Mouse (Mus musculus) left cerebral cortex, postnatal 36 days (tissue): ENCODE measurements at regions not wholly inside any gene's neighbourhood (a gene's known extent, or its start where the extent isn't known, plus 50 kb on each side); places are given as distances from the start of the nearest gene placed in this dataset.
"Not testable (repeated sequence)": the region's sequence is repeated elsewhere in the genome, so short reads cannot be mapped to it uniquely, and the experiment has no call there.

Experiments
- DNase-seq, 2 experiments: peaks; one replicate each; pipeline ENCODE4 v3.0.0; 2021 to 2022; ENCODE audit warnings: low spot score in 2 of 2, mixed read lengths in 1 of 2
- intact Hi-C: fragments of 180-260 bp; cut with DNase I; formaldehyde crosslinking; loops from one replicate; pipeline ENCODE4 v1.15.1; 2025

- DNase-seq, result peak; percentile 8 to 14
- intact Hi-C loops, result loop anchor here (5.0 to 10.0 kb wide), 2 partner anchors 955 to 988 kb away; no protein-coding TSS in a partner anchor
Observed at GRCm38 (mm10) chr1:103986867-103987266, 781.5 kb upstream of the Cdh20 start.

DNA sequence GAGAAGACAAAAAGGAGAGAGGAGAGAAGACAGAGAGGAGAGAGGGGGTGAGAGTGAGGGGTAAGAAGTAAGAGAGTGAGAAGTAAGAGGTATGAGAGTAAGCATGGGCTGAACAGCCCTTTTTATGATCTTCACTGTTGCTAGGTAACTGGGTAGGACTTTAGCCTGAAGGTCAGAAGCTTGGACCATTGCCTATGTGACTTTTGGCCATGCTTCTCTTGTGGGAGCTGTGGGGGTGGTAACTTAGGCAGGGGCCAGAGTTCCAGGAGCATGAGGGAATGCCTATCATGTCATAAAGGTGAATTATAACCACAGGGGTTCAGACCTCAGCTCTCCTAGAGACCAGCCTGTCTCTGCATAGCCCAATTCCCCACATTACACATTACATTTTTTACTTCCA lies 765.4 kb upstream of the Cdh20 start:
- intact Hi-C loops, result not testable (repeated sequence)

DNA sequence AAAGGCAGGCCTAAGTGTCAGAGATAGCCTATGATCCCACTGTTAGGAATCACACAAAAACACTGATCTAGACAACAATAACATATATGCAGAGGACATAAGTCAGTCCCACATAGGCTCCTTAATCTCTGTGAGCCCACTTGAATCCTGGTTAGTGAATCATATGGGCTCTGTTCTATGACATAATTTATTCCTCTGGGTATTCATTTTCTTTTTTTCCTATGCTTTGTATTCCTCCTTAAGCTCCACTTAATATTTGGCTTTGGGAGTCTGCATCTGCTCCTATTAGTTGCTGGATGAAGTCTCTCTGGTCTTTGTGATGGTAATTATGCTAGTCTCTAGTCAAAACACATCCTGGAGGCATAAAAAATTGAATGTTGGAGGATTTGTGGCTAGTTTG lies 738.7 kb upstream of the Cdh20 start:
- DNase-seq, result no peak
- intact Hi-C loops, result no loop called here

More for the DNA sequence above, 765.4 kb upstream of the Cdh20 start:
- not testable (repeated sequence) for DNase-seq

GRCm38 (mm10) chr1:104048440-104048839 lies 719.9 kb upstream of the Cdh20 start:
- intact Hi-C loops, result no loop called here

GRCm38 (mm10) chr1:104049169-104049948 lies 719.0 kb upstream of the Cdh20 start:
- no peak for DNase-seq
- intact Hi-C loops, result no loop called here

More at GRCm38 (mm10) chr1:104048440-104048839, 719.9 kb upstream of the Cdh20 start:
- DNase-seq, result no peak
